Mouse (Mus musculus): ENCODE results near the gene Lypd6b. TPM values are rescaled to one million over a fixed set of nuclear protein-coding genes. Genes with fewer than 3 reads are reported as not detected.
A peak's percentile ranks its signal among the peaks of the same experiment; 100 is the strongest.

The Lypd6b gene
- polyA plus RNA-seq, 1 experiment from 2014 or later, result 11.7 TPM

DNA sequence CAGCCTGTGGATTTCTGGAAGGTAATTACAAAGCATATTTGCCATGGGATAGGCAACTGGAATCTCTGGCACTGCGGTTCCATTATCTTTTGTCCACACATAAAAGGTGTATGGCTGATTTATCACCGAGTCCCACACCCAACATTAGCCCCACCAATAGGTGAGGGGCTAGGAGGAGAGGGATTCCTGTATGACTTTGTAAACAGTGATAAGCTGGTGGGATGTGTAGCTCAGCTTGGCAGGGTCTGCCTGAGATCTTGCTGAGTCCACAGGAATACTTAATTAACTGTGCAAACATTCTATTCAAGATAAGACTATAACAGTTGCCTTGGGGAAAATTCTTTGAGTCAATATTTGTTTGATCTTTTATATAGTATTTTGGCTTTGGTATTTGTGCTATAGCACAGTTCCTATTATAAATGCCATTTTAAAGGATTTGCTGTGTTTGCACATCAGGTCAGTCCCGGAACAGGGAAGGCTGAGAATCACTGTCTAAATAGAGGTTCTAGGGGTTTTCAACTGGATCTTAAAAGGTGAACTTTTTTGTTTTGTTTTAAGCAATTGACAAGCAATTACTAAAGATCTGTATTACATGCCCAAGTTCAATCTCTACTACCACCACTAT lies 28.3 kb downstream of the Lypd6b start:
- 76% methylated on average over 3 of the region's 3 CpGs for WGBS
- H3K4me3 ChIP-seq (ENCODE audit: low read length), result no peak overlapping the region
- no peaks in the 10 kb centered on the region for H3K9me3 ChIP-seq (ENCODE audit: low read length)
- H3K4me1 ChIP-seq (ENCODE audit: insufficient read depth, low read length), result peaks cover 26% of the 10 kb centered on the region
- H3K4me2 ChIP-seq (replicated peaks; ENCODE audit: low read depth, low read length), result no peak overlapping the region
- no peaks in the 10 kb centered on the region for H3K27me3 ChIP-seq (ENCODE audit: insufficient read depth, low read length)
- no peaks in the 10 kb centered on the region for H3K36me3 ChIP-seq (ENCODE audit: insufficient read depth, low read length)
- H3K9ac ChIP-seq (replicated peaks; ENCODE audit: low read length), result no peak overlapping the region
- no peak overlapping the region for H3K27ac ChIP-seq (ENCODE audit: low read length)
- no peak for ATAC-seq (ENCODE audit: low FRiP score, low TSS enrichment)

DNA sequence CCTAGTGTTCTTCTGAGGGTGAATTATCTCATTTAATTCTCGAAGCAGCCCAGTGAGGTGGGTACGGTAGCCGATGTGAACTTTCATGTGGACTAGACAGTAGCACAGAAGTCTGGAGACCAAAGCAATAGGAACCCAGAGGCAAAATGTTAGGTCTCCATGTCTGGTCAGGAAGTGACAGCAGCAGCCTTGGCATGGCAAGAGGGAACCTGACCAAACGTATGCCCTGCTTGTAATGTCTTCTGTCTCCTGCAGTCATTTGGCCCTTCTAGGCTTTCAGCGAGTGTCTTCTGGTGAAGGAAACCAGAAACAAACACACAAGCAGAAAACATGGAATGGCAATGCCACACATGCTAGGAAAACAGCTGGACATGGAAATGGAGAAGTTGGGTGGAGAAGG lies 29.1 kb downstream of the Lypd6b start:
- no peak for ATAC-seq (ENCODE audit: low FRiP score, low TSS enrichment)
- Histone ChIP-seq H3K4me2 (replicated peaks; ENCODE audit: low read depth, low read length) (no peak overlapping the region), H3K9ac (replicated peaks; ENCODE audit: low read length) (no peak overlapping the region), H3K27me3 (ENCODE audit: insufficient read depth, low read length) (no peaks in the 10 kb centered on the region), H3K4me1 (ENCODE audit: insufficient read depth, low read length) (peaks cover 20% of the 10 kb centered on the region), H3K27ac (ENCODE audit: low read length) (no peak overlapping the region), H3K36me3 (ENCODE audit: insufficient read depth, low read length) (no peaks in the 10 kb centered on the region), H3K4me3 (ENCODE audit: low read length) (no peak overlapping the region), H3K9me3 (ENCODE audit: low read length) (no peaks in the 10 kb centered on the region)
- WGBS, result 95% methylated on average over 5 of the region's 5 CpGs

DNA sequence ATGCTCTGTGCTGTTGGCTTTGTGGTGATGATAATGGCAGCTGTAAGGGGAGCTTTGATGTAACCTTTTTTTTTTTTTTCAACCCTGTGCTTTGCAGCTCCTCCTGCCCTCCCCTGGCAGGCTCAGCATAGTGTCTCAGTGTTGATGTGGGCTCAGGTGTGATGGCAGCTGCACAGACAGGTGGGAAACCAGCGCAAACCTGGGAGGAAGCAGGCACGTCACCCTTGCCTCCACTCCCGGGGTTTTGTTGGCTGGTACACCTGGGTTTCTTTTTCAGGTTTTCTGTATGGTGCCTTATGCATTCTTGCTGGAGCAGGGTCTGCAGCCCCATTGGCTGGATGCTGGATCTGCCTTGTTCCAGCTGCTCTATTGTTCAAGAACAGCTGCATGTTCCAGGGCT lies 29.7 kb downstream of the Lypd6b start:
- no peak overlapping the region for H3K9ac ChIP-seq (replicated peaks; ENCODE audit: low read length)
- WGBS, result 93% methylated on average over 3 of the region's 3 CpGs
- H3K4me2 ChIP-seq (replicated peaks; ENCODE audit: low read depth, low read length), result no peak overlapping the region
- no peaks in the 10 kb centered on the region for H3K27me3 ChIP-seq (ENCODE audit: insufficient read depth, low read length)
- H3K4me1 ChIP-seq (ENCODE audit: insufficient read depth, low read length), result peaks cover 14% of the 10 kb centered on the region
- H3K27ac ChIP-seq (ENCODE audit: low read length), result no peak overlapping the region
- no peak overlapping the region for H3K4me3 ChIP-seq (ENCODE audit: low read length)
- no peaks in the 10 kb centered on the region for H3K9me3 ChIP-seq (ENCODE audit: low read length)
- no peak for ATAC-seq (ENCODE audit: low FRiP score, low TSS enrichment)
- no peaks in the 10 kb centered on the region for H3K36me3 ChIP-seq (ENCODE audit: insufficient read depth, low read length)

DNA sequence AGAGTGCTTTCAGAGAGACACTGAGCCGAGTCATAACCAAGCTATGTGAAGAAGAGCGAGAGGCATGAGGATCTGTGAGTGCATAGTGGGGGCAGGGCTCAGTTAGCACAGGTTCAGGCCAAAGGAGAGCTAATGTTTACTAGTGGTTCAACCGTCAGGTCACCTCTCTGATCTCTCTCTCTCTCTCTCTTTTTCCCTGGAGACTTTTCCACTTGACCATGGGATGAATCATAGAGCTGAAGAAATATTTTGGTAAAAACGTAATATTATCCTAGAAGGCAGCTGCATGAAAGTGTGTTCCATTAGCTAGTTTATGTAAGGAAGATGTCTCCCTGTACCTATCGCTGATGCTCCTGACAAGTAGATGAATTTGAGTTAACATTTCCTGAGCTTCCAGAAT lies 30.6 kb downstream of the Lypd6b start:
- H3K9ac ChIP-seq (replicated peaks; ENCODE audit: low read length), result no peak overlapping the region
- H3K36me3 ChIP-seq (ENCODE audit: insufficient read depth, low read length), result no peaks in the 10 kb centered on the region
- H3K4me3 ChIP-seq (ENCODE audit: low read length), result no peak overlapping the region
- H3K27ac ChIP-seq (ENCODE audit: low read length), result no peak overlapping the region
- peaks cover 11% of the 10 kb centered on the region; the same call in 1 of the 2 replicates for H3K4me1 ChIP-seq (ENCODE audit: insufficient read depth, low read length)
- no peaks in the 10 kb centered on the region for H3K27me3 ChIP-seq (ENCODE audit: insufficient read depth, low read length)
- no peaks in the 10 kb centered on the region for H3K9me3 ChIP-seq (ENCODE audit: low read length)
- 73% methylated on average over 5 of the region's 5 CpGs for WGBS
- H3K4me2 ChIP-seq (replicated peaks; ENCODE audit: low read depth, low read length), result no peak overlapping the region
- no peak for ATAC-seq (ENCODE audit: low FRiP score, low TSS enrichment)

DNA sequence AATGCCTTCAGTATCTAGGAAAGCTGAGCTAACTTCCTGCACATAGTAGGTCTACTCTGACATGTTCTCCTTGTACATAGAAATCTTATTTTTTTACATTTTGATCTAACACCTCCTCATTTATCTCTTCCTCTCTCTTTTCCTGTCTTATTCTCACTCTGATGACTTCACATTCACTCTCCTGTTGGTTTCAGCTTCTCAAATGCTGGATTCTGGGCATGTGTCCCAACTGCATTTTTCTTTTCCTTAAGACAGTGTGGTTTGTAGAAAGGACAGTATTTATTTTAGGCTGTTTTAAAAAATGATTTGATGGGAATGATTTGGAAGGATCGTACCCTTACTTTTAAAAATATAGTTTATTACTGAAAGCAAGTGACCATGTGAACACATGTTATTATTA lies 34.8 kb downstream of the Lypd6b start:
- Histone ChIP-seq H3K4me3 (ENCODE audit: low read length) (no peak overlapping the region), H3K27ac (ENCODE audit: low read length) (no peak overlapping the region), H3K9me3 (ENCODE audit: low read length) (no peaks in the 10 kb centered on the region), H3K36me3 (ENCODE audit: insufficient read depth, low read length) (no peaks in the 10 kb centered on the region), H3K4me2 (replicated peaks; ENCODE audit: low read depth, low read length) (no peak overlapping the region), H3K4me1 (ENCODE audit: insufficient read depth, low read length) (peaks cover under 1% of the 10 kb centered on the region; the same call in 1 of the 2 replicates), H3K9ac (replicated peaks; ENCODE audit: low read length) (no peak overlapping the region), H3K27me3 (ENCODE audit: insufficient read depth, low read length) (no peaks in the 10 kb centered on the region)
- no peak for ATAC-seq (ENCODE audit: low FRiP score, low TSS enrichment)
- WGBS, result 74% methylated on average over 1 of the region's 1 CpGs

DNA sequence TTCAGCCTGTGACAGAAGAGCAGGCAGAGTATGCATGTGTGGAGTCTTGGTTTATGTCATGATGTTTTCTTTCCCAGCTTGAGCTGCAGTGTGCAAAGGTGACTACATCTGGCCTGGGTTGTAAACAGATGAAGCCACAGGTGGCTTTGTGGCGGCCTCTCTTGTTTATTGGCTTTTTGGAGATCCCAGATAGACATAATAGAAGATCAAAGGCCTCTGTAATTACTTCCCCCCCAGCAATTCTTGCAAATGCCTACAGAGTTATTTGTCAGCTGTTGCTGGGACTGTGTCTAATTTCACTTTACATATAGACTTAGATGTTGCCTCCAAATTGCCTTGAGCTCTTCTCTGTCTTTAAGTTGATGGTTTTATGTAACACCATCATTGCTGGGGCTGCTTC lies 38.1 kb downstream of the Lypd6b start:
- ATAC-seq (ENCODE audit: low FRiP score, low TSS enrichment), result no peak
- Histone ChIP-seq H3K4me3 (ENCODE audit: low read length) (no peak overlapping the region), H3K4me1 (ENCODE audit: insufficient read depth, low read length) (peaks cover 6% of the 10 kb centered on the region; the same call in 1 of the 2 replicates), H3K9ac (replicated peaks; ENCODE audit: low read length) (no peak overlapping the region), H3K4me2 (replicated peaks; ENCODE audit: low read depth, low read length) (no peak overlapping the region), H3K9me3 (ENCODE audit: low read length) (no peaks in the 10 kb centered on the region), H3K27ac (ENCODE audit: low read length) (no peak overlapping the region), H3K36me3 (ENCODE audit: insufficient read depth, low read length) (no peaks in the 10 kb centered on the region), H3K27me3 (ENCODE audit: insufficient read depth, low read length) (no peaks in the 10 kb centered on the region)
- 19% methylated on average over 1 of the region's 1 CpGs for WGBS

DNA sequence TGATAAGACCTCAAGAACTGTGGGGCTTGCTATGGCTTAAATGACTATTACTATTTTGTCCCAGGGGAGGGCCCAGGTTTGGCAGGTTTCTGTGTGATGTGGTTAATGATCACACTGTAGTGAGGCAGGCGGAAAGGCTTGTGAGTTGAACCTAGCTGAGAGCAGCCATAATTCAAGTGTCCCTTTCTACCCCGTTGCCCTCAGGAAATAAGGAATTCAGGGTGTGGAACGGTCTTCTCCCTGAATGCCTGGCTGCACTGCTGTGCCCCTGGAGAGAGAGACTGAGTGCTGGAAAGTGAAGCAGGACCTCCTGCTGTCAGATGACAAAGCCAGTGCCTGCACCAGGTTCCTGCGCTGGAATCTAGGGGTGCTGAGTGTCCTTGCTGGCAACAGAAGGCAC lies 40.3 kb downstream of the Lypd6b start:
- H3K9ac ChIP-seq (replicated peaks; ENCODE audit: low read length), result no peak overlapping the region
- no peaks in the 10 kb centered on the region for H3K9me3 ChIP-seq (ENCODE audit: low read length)
- ATAC-seq (ENCODE audit: low FRiP score, low TSS enrichment), result peak; percentile 94
- H3K4me3 ChIP-seq (ENCODE audit: low read length), result no peak overlapping the region
- peaks cover 6% of the 10 kb centered on the region; the same call in 1 of the 2 replicates for H3K4me1 ChIP-seq (ENCODE audit: insufficient read depth, low read length)
- H3K4me2 ChIP-seq (replicated peaks; ENCODE audit: low read depth, low read length), result no peak overlapping the region
- 11% methylated on average over 4 of the region's 4 CpGs for WGBS
- peak overlapping the region; percentile 3 for H3K27ac ChIP-seq (ENCODE audit: low read length)
- no peaks in the 10 kb centered on the region for H3K27me3 ChIP-seq (ENCODE audit: insufficient read depth, low read length)
- no peaks in the 10 kb centered on the region for H3K36me3 ChIP-seq (ENCODE audit: insufficient read depth, low read length)

DNA sequence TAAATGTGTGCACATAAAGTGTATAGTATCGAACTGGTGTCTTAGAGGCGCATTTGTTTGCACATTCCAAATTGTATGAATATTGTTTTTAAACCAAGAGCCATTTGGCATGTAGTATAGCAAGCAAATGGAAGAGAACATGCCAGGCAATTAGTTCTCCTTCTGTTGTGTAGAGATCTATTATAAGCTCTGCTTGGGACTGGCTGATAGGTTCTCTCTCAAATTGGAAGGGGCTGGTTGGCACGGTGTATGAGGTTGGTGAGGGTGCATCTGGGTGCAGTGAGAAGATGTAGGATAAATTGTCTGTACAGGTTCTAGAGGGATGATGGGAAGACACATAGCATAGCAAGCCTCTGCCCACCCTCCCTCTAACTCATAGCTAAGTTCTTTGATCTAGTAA lies 42.9 kb downstream of the Lypd6b start:
- 94% methylated on average over 3 of the region's 3 CpGs for WGBS
- no peak for ATAC-seq (ENCODE audit: low FRiP score, low TSS enrichment)
- Histone ChIP-seq H3K9ac (replicated peaks; ENCODE audit: low read length) (no peak overlapping the region), H3K4me1 (ENCODE audit: insufficient read depth, low read length) (peaks cover 6% of the 10 kb centered on the region; the same call in 1 of the 2 replicates), H3K27me3 (ENCODE audit: insufficient read depth, low read length) (no peaks in the 10 kb centered on the region), H3K36me3 (ENCODE audit: insufficient read depth, low read length) (no peaks in the 10 kb centered on the region), H3K4me3 (ENCODE audit: low read length) (no peak overlapping the region), H3K4me2 (replicated peaks; ENCODE audit: low read depth, low read length) (no peak overlapping the region), H3K9me3 (ENCODE audit: low read length) (no peaks in the 10 kb centered on the region), H3K27ac (ENCODE audit: low read length) (no peak overlapping the region)

DNA sequence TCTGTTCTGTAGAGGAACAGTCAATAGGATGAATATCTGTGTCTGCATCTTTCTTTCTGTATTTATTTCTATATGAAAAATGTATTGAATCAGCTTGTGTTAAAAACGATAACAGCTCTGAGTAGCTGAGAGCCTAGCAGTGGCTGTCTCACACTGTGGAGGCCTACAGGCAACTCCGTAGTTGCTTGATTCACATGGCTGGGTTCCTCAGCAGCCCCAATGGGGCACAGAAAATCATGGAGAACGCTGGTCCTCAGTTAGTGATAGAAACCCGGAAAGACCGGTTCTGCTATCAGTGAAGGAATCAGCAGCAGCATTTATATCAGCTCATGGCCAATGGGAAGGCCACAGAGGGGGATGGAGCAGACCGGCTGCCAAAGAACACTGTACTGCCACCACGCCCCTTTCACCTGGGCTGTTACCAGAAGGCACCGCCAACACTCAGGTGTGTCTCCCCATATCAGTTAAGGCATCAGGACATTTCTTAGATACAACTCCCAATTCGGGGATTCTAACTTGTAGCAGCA lies 44.9 kb downstream of the Lypd6b start:
- no peak overlapping the region for H3K4me3 ChIP-seq (ENCODE audit: low read length)
- H3K9me3 ChIP-seq (ENCODE audit: low read length), result no peaks in the 10 kb centered on the region
- 0 out of 2 replicates have a peak, but pooled peaks cover 5% of the 10 kb centered on the region for H3K4me1 ChIP-seq (ENCODE audit: insufficient read depth, low read length)
- H3K4me2 ChIP-seq (replicated peaks; ENCODE audit: low read depth, low read length), result no peak overlapping the region
- peak overlapping the region; percentile 48; the same call in 1 of the 2 replicates for H3K27ac ChIP-seq (ENCODE audit: low read length)
- no peaks in the 10 kb centered on the region for H3K36me3 ChIP-seq (ENCODE audit: insufficient read depth, low read length)
- no peaks in the 10 kb centered on the region for H3K27me3 ChIP-seq (ENCODE audit: insufficient read depth, low read length)
- ATAC-seq (ENCODE audit: low FRiP score, low TSS enrichment), result peak; percentile 74
- no peak overlapping the region for H3K9ac ChIP-seq (replicated peaks; ENCODE audit: low read length)
- WGBS, result 70% methylated on average over 9 of the region's 9 CpGs

DNA sequence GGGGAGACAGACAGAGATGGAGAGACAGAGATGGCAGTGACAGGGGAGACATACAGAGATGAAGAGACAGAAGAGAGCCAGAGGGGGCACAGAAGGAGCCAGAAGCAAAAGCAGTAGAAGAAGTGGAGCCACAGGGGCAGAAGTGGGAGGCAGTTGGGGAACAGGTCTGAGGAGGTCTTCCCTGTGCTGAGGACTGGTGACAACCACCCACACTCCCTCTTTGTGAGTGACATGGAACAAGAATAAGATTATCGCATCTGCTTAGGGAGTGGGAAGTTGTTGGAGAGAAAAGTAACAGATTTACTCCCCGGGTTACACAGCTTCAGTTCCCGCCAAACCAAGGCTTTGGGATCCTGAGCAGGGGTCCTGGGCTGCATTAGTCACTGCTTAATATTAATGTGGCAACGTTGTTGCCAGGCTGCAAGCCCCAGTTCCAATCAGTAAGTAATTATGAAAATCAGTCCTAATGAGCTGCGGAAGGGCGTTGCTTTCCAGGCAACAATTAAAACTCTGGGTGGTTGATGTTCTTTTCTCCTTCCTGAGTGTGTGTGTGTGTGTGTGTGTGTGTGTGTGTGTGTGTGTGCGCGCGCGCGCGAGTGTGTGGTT lies 50.1 kb downstream of the Lypd6b start:
- Histone ChIP-seq H3K4me3 (ENCODE audit: low read length) (0 out of 2 replicates have a peak overlapping the region, but pooled peaks have one; percentile 0), H3K4me1 (ENCODE audit: insufficient read depth, low read length) (peaks cover 24% of the 10 kb centered on the region), H3K4me2 (replicated peaks; ENCODE audit: low read depth, low read length) (peak overlapping the region; percentile 11; the same call in 1 of the 2 replicates), H3K9me3 (ENCODE audit: low read length) (no peaks in the 10 kb centered on the region), H3K9ac (replicated peaks; ENCODE audit: low read length) (no peak overlapping the region), H3K27me3 (ENCODE audit: insufficient read depth, low read length) (no peaks in the 10 kb centered on the region), H3K36me3 (ENCODE audit: insufficient read depth, low read length) (no peaks in the 10 kb centered on the region), H3K27ac (ENCODE audit: low read length) (peak overlapping the region; percentile 55; the same call in 1 of the 2 replicates)
- 43% methylated on average over 12 of the region's 12 CpGs for WGBS
- ATAC-seq (ENCODE audit: low FRiP score, low TSS enrichment), result peak; percentile 67; the same call in 1 of the 2 replicates
